Mouse (Mus musculus): Measurements from ENCODE around the gene Hist2h3b. TPM values are rescaled to one million over a fixed set of nuclear protein-coding genes. Genes with fewer than 3 reads are reported as not detected.
"Not testable (repeated sequence)": the region's sequence is repeated elsewhere in the genome, so short reads cannot be mapped to it uniquely, and the experiment has no call there.

Gene Hist2h3b
- 17.2 and 25.2 TPM in 2 replicates for polyA plus RNA-seq (2015; fragmentation: Nextera tagmentation; extraction: Ambion mirVana)

- H3K9me3 ChIP-seq (replicated peaks; ENCODE audit: control insufficient read depth, low read length): no peaks in the 10 kb centered on the region
- peak; percentile 49 for ATAC-seq (replicated peaks; ENCODE audit: extremely low read depth, insufficient read depth, low FRiP score)
- peak within 1 kb of the TSS; percentile 72 for H3K4me3 ChIP-seq (ENCODE audit: low read length)
- H3K4me1 ChIP-seq (ENCODE audit: control insufficient read depth, insufficient read depth, low read length): peaks cover 16% of the 10 kb centered on the region
- peak within 1 kb of the TSS; percentile 83 for H3K4me2 ChIP-seq (ENCODE audit: low read depth, low read length)
- peak within 1 kb of the TSS; percentile 73 for H3K9ac ChIP-seq (ENCODE audit: low read length)
- no peaks in the 10 kb centered on the region for H3K27me3 ChIP-seq (ENCODE audit: control insufficient read depth, insufficient read depth, low read length)
- peak within 1 kb of the TSS; percentile 91 for H3K27ac ChIP-seq (ENCODE audit: low read length)
- WGBS: 29% methylated on average over 26 of the region's 30 CpGs
- no peaks in the 10 kb centered on the region for H3K36me3 ChIP-seq (ENCODE audit: control insufficient read depth, insufficient read depth)
Measured at GRCm38 (mm10) chr3:96268051-96268775, at the start of gene Hist2h3b. Gene Hist2h3b (plus strand): TSS chr3:96268654.

DNA sequence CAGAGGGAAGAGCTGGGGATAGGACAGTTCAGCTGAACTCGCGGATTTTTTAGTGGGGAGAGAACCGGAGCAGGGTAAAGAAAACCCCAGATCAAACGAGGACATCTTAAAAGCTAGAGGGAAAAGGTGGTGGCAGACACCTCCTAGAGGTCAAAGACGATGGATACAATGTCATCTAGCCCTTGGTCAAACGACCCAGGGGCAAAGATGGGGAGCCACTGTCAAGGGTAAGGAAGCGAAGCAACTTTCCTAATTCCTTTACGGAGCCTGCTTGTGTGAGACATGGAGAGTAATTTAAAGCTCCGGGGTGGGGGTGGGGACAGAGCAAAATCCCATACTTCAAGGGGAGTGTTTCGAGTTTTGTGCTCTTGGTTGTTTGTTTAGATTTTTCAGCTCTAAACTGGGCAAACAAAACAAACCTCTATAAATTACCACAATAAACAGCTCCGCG lies 49.2 kb upstream of the Hist2h3b start:
- peak overlapping the region; percentile 91 for H3K4me2 ChIP-seq (ENCODE audit: low read depth, low read length)
- WGBS: 0% methylated on average over 12 of the region's 12 CpGs
- ATAC-seq (replicated peaks; ENCODE audit: extremely low read depth, insufficient read depth, low FRiP score): no peak
- H3K4me3 ChIP-seq (ENCODE audit: low read length): peak overlapping the region; percentile 77
- no peaks in the 10 kb centered on the region for H3K36me3 ChIP-seq (ENCODE audit: control insufficient read depth, insufficient read depth)
- H3K27me3 ChIP-seq (ENCODE audit: control insufficient read depth, insufficient read depth, low read length): no peaks in the 10 kb centered on the region
- H3K27ac ChIP-seq (ENCODE audit: low read length): peak overlapping the region; percentile 100
- peaks cover 26% of the 10 kb centered on the region for H3K4me1 ChIP-seq (ENCODE audit: control insufficient read depth, insufficient read depth, low read length)
- no peaks in the 10 kb centered on the region for H3K9me3 ChIP-seq (replicated peaks; ENCODE audit: control insufficient read depth, low read length)
- H3K9ac ChIP-seq (ENCODE audit: low read length): peak overlapping the region; percentile 94

DNA sequence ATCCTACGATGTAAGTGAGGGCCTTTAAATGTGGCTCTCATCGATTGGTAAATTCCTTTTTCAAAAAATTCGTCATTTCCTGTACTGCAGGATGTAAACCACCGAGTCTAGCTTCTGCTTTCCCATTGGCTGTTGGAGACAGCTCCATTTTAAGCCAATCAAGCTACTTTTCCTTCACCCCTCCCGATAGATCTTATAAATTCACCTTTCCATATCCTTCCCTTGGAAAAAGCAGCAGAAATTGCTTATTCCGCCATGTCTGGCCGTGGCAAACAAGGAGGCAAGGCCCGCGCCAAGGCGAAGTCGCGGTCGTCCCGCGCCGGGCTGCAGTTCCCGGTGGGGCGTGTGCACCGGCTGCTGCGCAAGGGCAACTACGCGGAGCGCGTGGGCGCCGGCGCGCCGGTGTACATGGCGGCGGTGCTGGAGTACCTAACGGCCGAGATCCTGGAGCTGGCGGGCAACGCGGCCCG lies 48.8 kb upstream of the Hist2h3b start, which contains the start of the genes Bola1 and Hist2h2ab:
Gene Bola1 (minus strand): TSS at position 49 of the 470 bp plus-strand sequence.
Gene Hist2h2ab (plus strand): TSS at position 205 of the 470 bp plus-strand sequence.
- Histone ChIP-seq H3K4me1 (ENCODE audit: control insufficient read depth, insufficient read depth, low read length) (peaks cover 26% of the 10 kb centered on the region), H3K36me3 (ENCODE audit: control insufficient read depth, insufficient read depth) (no peaks in the 10 kb centered on the region), H3K27me3 (ENCODE audit: control insufficient read depth, insufficient read depth, low read length) (no peaks in the 10 kb centered on the region), H3K4me2 (ENCODE audit: low read depth, low read length) (peak within 1 kb of the TSS; percentile 91), H3K4me3 (ENCODE audit: low read length) (peak within 1 kb of the TSS; percentile 77), H3K9ac (ENCODE audit: low read length) (peak within 1 kb of the TSS; percentile 94), H3K27ac (ENCODE audit: low read length) (peak within 1 kb of the TSS; percentile 100), H3K9me3 (replicated peaks; ENCODE audit: control insufficient read depth, low read length) (no peaks in the 10 kb centered on the region)
- under 1% methylated on average over 36 of the region's 37 CpGs for WGBS
- ATAC-seq (replicated peaks; ENCODE audit: extremely low read depth, insufficient read depth, low FRiP score): peak; percentile 79

DNA sequence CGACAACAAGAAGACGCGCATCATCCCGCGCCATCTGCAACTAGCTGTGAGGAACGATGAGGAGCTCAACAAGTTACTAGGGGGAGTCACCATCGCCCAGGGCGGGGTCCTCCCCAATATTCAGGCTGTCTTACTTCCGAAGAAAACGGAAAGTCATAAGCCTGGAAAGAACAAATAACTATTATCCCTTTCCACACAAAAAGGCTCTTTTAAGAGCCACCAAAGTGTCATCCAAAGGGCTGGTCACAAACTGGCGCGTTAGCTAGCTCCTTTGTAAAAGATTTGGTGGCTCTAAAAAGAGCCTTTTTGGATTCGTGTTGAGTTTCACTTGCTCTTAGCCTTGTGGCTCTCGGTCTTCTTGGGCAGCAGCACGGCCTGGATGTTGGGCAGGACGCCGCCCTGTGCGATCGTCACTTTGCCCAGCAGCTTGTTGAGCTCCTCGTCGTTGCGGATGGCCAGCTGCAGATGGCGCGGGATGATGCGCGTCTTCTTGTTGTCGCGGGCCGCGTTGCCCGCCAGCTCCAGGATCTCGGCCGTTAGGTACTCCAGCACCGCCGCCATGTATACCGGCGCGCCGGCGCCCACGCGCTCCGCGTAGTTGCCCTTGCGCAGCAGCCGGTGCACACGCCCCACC lies 48.2 kb upstream of the Hist2h3b start:
- not testable (repeated sequence) for ATAC-seq (replicated peaks; ENCODE audit: extremely low read depth, insufficient read depth, low FRiP score); H3K27me3 ChIP-seq (ENCODE audit: control insufficient read depth, insufficient read depth, low read length); H3K36me3 ChIP-seq (ENCODE audit: control insufficient read depth, insufficient read depth); H3K9me3 ChIP-seq (replicated peaks; ENCODE audit: control insufficient read depth, low read length)
- under 1% methylated on average over 24 of the region's 47 CpGs for WGBS
- Histone ChIP-seq H3K4me1 (ENCODE audit: control insufficient read depth, insufficient read depth, low read length) (peaks cover 28% of the 10 kb centered on the region), H3K4me3 (ENCODE audit: low read length) (peak overlapping the region; percentile 77), H3K27ac (ENCODE audit: low read length) (peak overlapping the region; percentile 100), H3K4me2 (ENCODE audit: low read depth, low read length) (peak overlapping the region; percentile 91), H3K9ac (ENCODE audit: low read length) (peak overlapping the region; percentile 94)

DNA sequence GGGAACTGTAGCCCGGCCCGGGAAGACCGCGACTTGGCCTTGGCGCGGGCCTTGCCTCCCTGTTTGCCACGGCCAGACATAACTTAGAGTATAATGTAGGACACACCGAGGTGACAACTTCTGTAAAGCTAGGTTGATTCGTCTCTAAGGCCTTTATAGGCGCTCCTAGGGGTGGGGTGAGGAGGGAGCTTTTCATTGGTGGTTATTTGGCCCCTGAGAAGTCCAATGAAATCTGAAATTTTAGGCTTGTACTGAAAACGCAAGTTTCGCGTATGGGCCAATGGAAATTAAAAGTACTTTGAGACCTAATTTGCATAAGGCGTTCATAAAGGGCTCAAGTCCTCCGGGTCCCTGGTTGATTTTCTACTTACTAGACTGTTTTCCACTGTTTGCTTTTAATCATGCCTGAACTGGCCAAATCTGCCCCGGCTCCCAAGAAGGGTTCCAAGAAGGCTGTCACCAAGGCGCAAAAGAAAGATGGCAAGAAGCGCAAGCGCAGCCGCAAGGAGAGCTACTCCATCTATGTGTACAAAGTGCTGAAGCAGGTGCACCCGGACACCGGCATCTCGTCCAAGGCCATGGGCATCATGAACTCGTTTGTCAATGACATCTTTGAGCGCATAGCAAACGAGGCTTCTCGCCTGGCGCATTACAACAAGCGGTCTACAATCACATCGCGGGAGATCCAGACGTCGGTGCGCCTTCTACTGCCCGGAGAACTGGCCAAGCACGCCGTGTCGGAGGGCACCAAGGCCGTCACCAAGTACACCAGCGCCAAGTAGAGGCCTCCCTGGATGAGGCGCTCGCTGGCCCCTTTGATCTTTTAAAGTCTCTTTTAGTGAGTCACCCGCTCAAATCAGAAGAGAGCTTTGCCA lies 47.5 kb upstream of the Hist2h3b start, which contains the start of the genes Hist2h2ac and Hist2h2be:
Gene Hist2h2ac (minus strand): TSS at position 116 of the 875 bp plus-strand sequence.
Gene Hist2h2be (plus strand): TSS at position 355 of the 875 bp plus-strand sequence.
- peak; percentile 92 for ATAC-seq (replicated peaks; ENCODE audit: extremely low read depth, insufficient read depth, low FRiP score)
- H3K9ac ChIP-seq (ENCODE audit: low read length): peak within 1 kb of the TSS; percentile 94
- H3K9me3 ChIP-seq (replicated peaks; ENCODE audit: control insufficient read depth, low read length): no peaks in the 10 kb centered on the region
- H3K4me1 ChIP-seq (ENCODE audit: control insufficient read depth, insufficient read depth, low read length): peaks cover 28% of the 10 kb centered on the region
- peak within 1 kb of the TSS; percentile 100 for H3K27ac ChIP-seq (ENCODE audit: low read length)
- no peaks in the 10 kb centered on the region for H3K36me3 ChIP-seq (ENCODE audit: control insufficient read depth, insufficient read depth)
- peak within 1 kb of the TSS; percentile 77 for H3K4me3 ChIP-seq (ENCODE audit: low read length)
- under 1% methylated on average over 43 of the region's 43 CpGs for WGBS
- no peaks in the 10 kb centered on the region for H3K27me3 ChIP-seq (ENCODE audit: control insufficient read depth, insufficient read depth, low read length)
- H3K4me2 ChIP-seq (ENCODE audit: low read depth, low read length): peak within 1 kb of the TSS; percentile 91

- H3K27ac ChIP-seq (ENCODE audit: low read length): peak overlapping the region; percentile 100
- H3K4me2 ChIP-seq (ENCODE audit: low read depth, low read length): peak overlapping the region; percentile 91
- H3K9me3 ChIP-seq (replicated peaks; ENCODE audit: control insufficient read depth, low read length): no peaks in the 10 kb centered on the region
- 25% methylated on average over 9 of the region's 9 CpGs for WGBS
- H3K9ac ChIP-seq (ENCODE audit: low read length): peak overlapping the region; percentile 81
- H3K36me3 ChIP-seq (ENCODE audit: control insufficient read depth, insufficient read depth): no peaks in the 10 kb centered on the region
- no peak for ATAC-seq (replicated peaks; ENCODE audit: extremely low read depth, insufficient read depth, low FRiP score)
- H3K27me3 ChIP-seq (ENCODE audit: control insufficient read depth, insufficient read depth, low read length): no peaks in the 10 kb centered on the region
- peak overlapping the region; percentile 77 for H3K4me3 ChIP-seq (ENCODE audit: low read length)
- peaks cover 28% of the 10 kb centered on the region for H3K4me1 ChIP-seq (ENCODE audit: control insufficient read depth, insufficient read depth, low read length)
Measured at GRCm38 (mm10) chr3:96221640-96222038, 46.8 kb upstream of the Hist2h3b start.

GRCm38 (mm10) chr3:96222774-96223173 lies 45.7 kb upstream of the Hist2h3b start:
- 89% methylated on average over 4 of the region's 4 CpGs for WGBS
- no peak overlapping the region for H3K4me3 ChIP-seq (ENCODE audit: low read length)
- H3K9me3 ChIP-seq (replicated peaks; ENCODE audit: control insufficient read depth, low read length): no peaks in the 10 kb centered on the region
- peak overlapping the region; percentile 91 for H3K4me2 ChIP-seq (ENCODE audit: low read depth, low read length)
- H3K36me3 ChIP-seq (ENCODE audit: control insufficient read depth, insufficient read depth): no peaks in the 10 kb centered on the region
- peaks cover 28% of the 10 kb centered on the region for H3K4me1 ChIP-seq (ENCODE audit: control insufficient read depth, insufficient read depth, low read length)
- ATAC-seq (replicated peaks; ENCODE audit: extremely low read depth, insufficient read depth, low FRiP score): no peak
- no peak overlapping the region for H3K9ac ChIP-seq (ENCODE audit: low read length)
- no peaks in the 10 kb centered on the region for H3K27me3 ChIP-seq (ENCODE audit: control insufficient read depth, insufficient read depth, low read length)
- no peak overlapping the region for H3K27ac ChIP-seq (ENCODE audit: low read length)

- ATAC-seq (replicated peaks; ENCODE audit: extremely low read depth, insufficient read depth, low FRiP score): no peak
- H3K36me3 ChIP-seq (ENCODE audit: control insufficient read depth, insufficient read depth): no peaks in the 10 kb centered on the region
- H3K4me3 ChIP-seq (ENCODE audit: low read length): no peak overlapping the region
- H3K4me1 ChIP-seq (ENCODE audit: control insufficient read depth, insufficient read depth, low read length): peaks cover 22% of the 10 kb centered on the region
- peak overlapping the region; percentile 21; the same call in 1 of the 2 replicates for H3K9ac ChIP-seq (ENCODE audit: low read length)
- no peak overlapping the region for H3K4me2 ChIP-seq (ENCODE audit: low read depth, low read length)
- no peaks in the 10 kb centered on the region for H3K27me3 ChIP-seq (ENCODE audit: control insufficient read depth, insufficient read depth, low read length)
- H3K9me3 ChIP-seq (replicated peaks; ENCODE audit: control insufficient read depth, low read length): no peaks in the 10 kb centered on the region
- 29% methylated on average over 2 of the region's 2 CpGs for WGBS
- H3K27ac ChIP-seq (ENCODE audit: low read length): no peak overlapping the region
Measured at GRCm38 (mm10) chr3:96225421-96225820, 43.0 kb upstream of the Hist2h3b start.

Measured in heart, embryonic 16.5 days (tissue).